Mouse (Mus musculus) midbrain, embryonic 13.5 days (tissue): ENCODE data around the gene Tmprss12. TPM values are rescaled to one million over a fixed set of nuclear protein-coding genes. Genes with fewer than 3 reads are reported as not detected.
"Not testable (repeated sequence)": the region's sequence is repeated elsewhere in the genome, so short reads cannot be mapped to it uniquely, and the experiment has no call there.

Source experiments
- ATAC-seq: fragments of 200-750 bp; cut with Nextera tagmentation; 2 replicates; pipeline ENCODE4 v1.8.0; 2017; ENCODE audit warnings: mild to moderate bottlenecking, moderate TSS enrichment, moderate library complexity
- H3K27ac ChIP-seq: fragments of 300-500 bp; sonication (generic); 2 replicates; pipeline ENCODE4 v1.5.1; 2015; ENCODE audit warnings: inconsistent platforms, mild to moderate bottlenecking, moderate library complexity
- H3K27me3 ChIP-seq: fragments of 300-500 bp; sonication (generic); 2 replicates; pipeline ENCODE4 v1.6.1; 2015; ENCODE audit warnings: mild to moderate bottlenecking, inconsistent platforms
- H3K36me3 ChIP-seq: fragments of 300-500 bp; sonication (generic); 2 replicates; pipeline ENCODE4 v1.6.1; 2015; ENCODE audit warnings: mild to moderate bottlenecking, inconsistent platforms
- H3K4me1 ChIP-seq: fragments of 300-500 bp; sonication (generic); replicated peaks from 2 replicates; pipeline ENCODE4 v1.6.1; 2015; ENCODE audit warnings: inconsistent platforms
- H3K4me2 ChIP-seq: fragments of 300-500 bp; sonication (generic); replicated peaks from 2 replicates; pipeline ENCODE4 v1.6.1; 2015; ENCODE audit warnings: moderate library complexity, mild to moderate bottlenecking, inconsistent platforms
- H3K4me3 ChIP-seq: fragments of 300-500 bp; sonication (generic); replicated peaks from 2 replicates; pipeline ENCODE4 v1.5.1; 2015; ENCODE audit warnings: mild to moderate bottlenecking, inconsistent platforms
- H3K9ac ChIP-seq: fragments of 300-500 bp; sonication (generic); replicated peaks from 2 replicates; pipeline ENCODE4 v1.6.1; 2015; ENCODE audit warnings: mild to moderate bottlenecking, inconsistent platforms
- H3K9me3 ChIP-seq: fragments of 300-500 bp; sonication (generic); 2 replicates; pipeline ENCODE4 v1.6.1; 2016; ENCODE audit warnings: mild to moderate bottlenecking, inconsistent platforms
- WGBS: fragments of 180-500 bp; shearing (Covaris S2); methylation state at CpG from one replicate; pipeline ENCODE4 v1.1.7; 2015; 5-methylcytosine and 5-hydroxymethylcytosine counted together
- polyA plus RNA-seq: library from polyadenylated mRNA; unstranded; fragments of >200 nt; fragmentation: Nextera tagmentation; extraction: Ambion mirVana; gene quantifications from 2 replicates; pipeline ENCODE4 v1.2.1, GENCODE M21; 2015

Gene Tmprss12
- polyA plus RNA-seq, 1 experiment from 2014 or later = not detected

- no peaks in the 10 kb centered on the region for H3K9me3 ChIP-seq
- H3K9ac ChIP-seq = no peak overlapping the region
- H3K27me3 ChIP-seq = no peaks in the 10 kb centered on the region
- H3K4me3 ChIP-seq = no peak overlapping the region
- no peak overlapping the region for H3K27ac ChIP-seq
- H3K36me3 ChIP-seq = peaks cover 67% of the 10 kb centered on the region
- H3K4me1 ChIP-seq = no peaks in the 10 kb centered on the region
- H3K4me2 ChIP-seq = no peak overlapping the region
- no peak for ATAC-seq
- WGBS = 98% methylated on average over 7 of the region's 7 CpGs
Observed at GRCm38 (mm10) chr15:100258646-100259425, 21.8 kb upstream of the Tmprss12 start.

- H3K27ac ChIP-seq, H3K9ac ChIP-seq, H3K27me3 ChIP-seq, H3K4me2 ChIP-seq, H3K4me3 ChIP-seq, H3K4me1 ChIP-seq, H3K9me3 ChIP-seq, ATAC-seq: not testable (repeated sequence)
- H3K36me3 ChIP-seq = peaks cover 52% of the 10 kb centered on the region
- WGBS = 94% methylated on average over 6 of the region's 7 CpGs
Observed at GRCm38 (mm10) chr15:100260351-100260750, 20.3 kb upstream of the Tmprss12 start.

GRCm38 (mm10) chr15:100263246-100263905 lies 17.3 kb upstream of the Tmprss12 start:
- no peak overlapping the region for H3K4me2 ChIP-seq
- 16% methylated on average over 4 of the region's 4 CpGs for WGBS
- H3K36me3 ChIP-seq = peaks cover 27% of the 10 kb centered on the region
- no peak overlapping the region for H3K4me3 ChIP-seq
- no peaks in the 10 kb centered on the region for H3K9me3 ChIP-seq
- no peak overlapping the region for H3K9ac ChIP-seq
- no peaks in the 10 kb centered on the region for H3K27me3 ChIP-seq
- no peaks in the 10 kb centered on the region for H3K4me1 ChIP-seq
- ATAC-seq = no peak
- H3K27ac ChIP-seq = no peak overlapping the region

GRCm38 (mm10) chr15:100265586-100266325 lies 14.9 kb upstream of the Tmprss12 start:
- no peak overlapping the region for H3K27ac ChIP-seq
- 0 out of 2 replicates have a peak, but pooled peaks cover 4% of the 10 kb centered on the region for H3K4me1 ChIP-seq
- H3K4me3 ChIP-seq = no peak overlapping the region
- H3K9ac ChIP-seq = no peak overlapping the region
- no peak overlapping the region for H3K4me2 ChIP-seq
- 82% methylated on average over 4 of the region's 5 CpGs for WGBS
- H3K9me3 ChIP-seq = no peaks in the 10 kb centered on the region
- H3K36me3 ChIP-seq = peaks cover 15% of the 10 kb centered on the region
- H3K27me3 ChIP-seq = 0 out of 2 replicates have a peak, but pooled peaks cover 8% of the 10 kb centered on the region
- no peak for ATAC-seq

- no peak overlapping the region for H3K9ac ChIP-seq
- WGBS = 81% methylated on average over 2 of the region's 2 CpGs
Observed at GRCm38 (mm10) chr15:100268916-100269315, 11.7 kb upstream of the Tmprss12 start.

GRCm38 (mm10) chr15:100269776-100270175 lies 10.9 kb upstream of the Tmprss12 start:
- Histone ChIP-seq H3K9ac (no peak overlapping the region), H3K4me2 (0 out of 2 replicates have a peak overlapping the region, but pooled peaks have one; percentile 15), H3K36me3 (no peaks in the 10 kb centered on the region), H3K27ac (no peak overlapping the region), H3K9me3 (peaks cover 6% of the 10 kb centered on the region), H3K4me1 (0 out of 2 replicates have a peak, but pooled peaks cover 4% of the 10 kb centered on the region), H3K27me3 (0 out of 2 replicates have a peak, but pooled peaks cover 8% of the 10 kb centered on the region), H3K4me3 (no peak overlapping the region)
- WGBS = 15% methylated on average over 9 of the region's 9 CpGs
- ATAC-seq = no peak

More at GRCm38 (mm10) chr15:100268916-100269315, 11.7 kb upstream of the Tmprss12 start:
- Histone ChIP-seq H3K27ac (no peak overlapping the region), H3K4me2 (no peak overlapping the region), H3K4me3 (no peak overlapping the region), H3K27me3 (0 out of 2 replicates have a peak, but pooled peaks cover 8% of the 10 kb centered on the region), H3K4me1 (0 out of 2 replicates have a peak, but pooled peaks cover 4% of the 10 kb centered on the region), H3K9me3 (peaks cover 6% of the 10 kb centered on the region), H3K36me3 (no peaks in the 10 kb centered on the region)
- ATAC-seq = no peak

- not testable (repeated sequence) for H3K4me1 ChIP-seq, H3K9me3 ChIP-seq, H3K27me3 ChIP-seq, H3K4me3 ChIP-seq, H3K27ac ChIP-seq, H3K9ac ChIP-seq, H3K4me2 ChIP-seq, ATAC-seq, H3K36me3 ChIP-seq
- WGBS = 18% methylated on average over 7 of the region's 7 CpGs
Observed at GRCm38 (mm10) chr15:100270609-100271008, 10.0 kb upstream of the Tmprss12 start.

- whole genome bisulfite sequencing = 62% methylated on average over 14 of the region's 14 CpGs
- 0 out of 2 replicates have a peak, but pooled peaks cover 8% of the 10 kb centered on the region for H3K27me3 ChIP-seq
Observed at GRCm38 (mm10) chr15:100271411-100271810, 9.2 kb upstream of the Tmprss12 start.

GRCm38 (mm10) chr15:100273791-100274308 lies 6.8 kb upstream of the Tmprss12 start:
- H3K36me3 ChIP-seq, H3K4me1 ChIP-seq, H3K9ac ChIP-seq, H3K4me2 ChIP-seq, H3K27ac ChIP-seq, ATAC-seq, H3K4me3 ChIP-seq, H3K27me3 ChIP-seq, H3K9me3 ChIP-seq: not testable (repeated sequence)
- WGBS = 89% methylated on average over 4 of the region's 4 CpGs

More at GRCm38 (mm10) chr15:100271411-100271810, 9.2 kb upstream of the Tmprss12 start:
- H3K9me3 ChIP-seq = peaks cover 6% of the 10 kb centered on the region
- H3K27ac ChIP-seq = no peak overlapping the region
- no peaks in the 10 kb centered on the region for H3K36me3 ChIP-seq
- H3K4me2 ChIP-seq = no peak overlapping the region
- no peak for ATAC-seq
- H3K4me1 ChIP-seq = 0 out of 2 replicates have a peak, but pooled peaks cover 4% of the 10 kb centered on the region
- H3K4me3 ChIP-seq = no peak overlapping the region
- H3K9ac ChIP-seq = no peak overlapping the region

GRCm38 (mm10) chr15:100274790-100275559 lies 5.7 kb upstream of the Tmprss12 start:
- H3K27me3 ChIP-seq = 0 out of 2 replicates have a peak, but pooled peaks cover 2% of the 10 kb centered on the region
- peaks cover 6% of the 10 kb centered on the region for H3K9me3 ChIP-seq
- H3K4me3 ChIP-seq = no peak overlapping the region
- ATAC-seq = no peak
- no peak overlapping the region for H3K4me2 ChIP-seq
- H3K36me3 ChIP-seq = no peaks in the 10 kb centered on the region
- WGBS = 87% methylated on average over 7 of the region's 7 CpGs
- no peak overlapping the region for H3K27ac ChIP-seq
- 0 out of 2 replicates have a peak, but pooled peaks cover under 1% of the 10 kb centered on the region for H3K4me1 ChIP-seq
- H3K9ac ChIP-seq = no peak overlapping the region

GRCm38 (mm10) chr15:100276403-100276802 lies 4.2 kb upstream of the Tmprss12 start:
- H3K4me2 ChIP-seq = no peak overlapping the region
- peaks cover 5% of the 10 kb centered on the region for H3K9me3 ChIP-seq
- no peaks in the 10 kb centered on the region for H3K27me3 ChIP-seq
- no peak for ATAC-seq
- H3K27ac ChIP-seq = no peak overlapping the region
- WGBS = 98% methylated on average over 4 of the region's 4 CpGs
- no peaks in the 10 kb centered on the region for H3K4me1 ChIP-seq
- no peak overlapping the region for H3K9ac ChIP-seq
- no peak overlapping the region for H3K4me3 ChIP-seq
- H3K36me3 ChIP-seq = no peaks in the 10 kb centered on the region
